Mouse (Mus musculus): Measurements from ENCODE around the gene Amt.

GRCm38 (mm10) chr9:108263131-108263681 is 33.4 kb upstream of the Amt start:
- no peak for TF ChIP-seq POLR2A (IDR thresholded peaks at IDR 0.05; ENCODE audit: low read depth, low read length)
- TF ChIP-seq CTCF (IDR thresholded peaks at IDR 0.05; ENCODE audit: borderline replicate concordance, insufficient read depth, low read length) = no peak

Data from embryonic fibroblast, embryonic 13.5 days (primary cell).